Mouse (Mus musculus): ENCODE measurements around the gene Rad51d.

The Rad51d gene

DNA sequence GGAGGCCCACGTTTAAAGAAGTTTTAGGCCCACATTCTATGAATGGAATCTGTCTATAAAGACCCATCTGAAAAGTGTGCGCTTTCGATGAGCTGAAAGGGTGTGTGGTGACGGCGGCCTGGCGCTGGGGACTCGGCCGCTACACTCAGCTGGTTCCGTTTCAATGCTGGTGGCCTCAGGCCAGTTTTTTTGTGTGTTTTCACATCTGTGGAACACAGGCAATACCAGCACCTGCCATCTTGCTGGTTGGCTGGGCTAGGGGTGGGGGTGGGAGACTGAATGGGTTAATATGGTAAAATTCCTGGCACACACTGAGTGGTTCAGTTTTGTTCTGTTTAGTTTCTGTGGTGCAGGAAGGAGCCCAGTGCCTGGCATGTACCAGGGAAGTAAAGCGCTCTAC is 34.4 kb downstream of the Rad51d start:
- 70% methylated on average over 10 of the region's 10 CpGs for WGBS

DNA sequence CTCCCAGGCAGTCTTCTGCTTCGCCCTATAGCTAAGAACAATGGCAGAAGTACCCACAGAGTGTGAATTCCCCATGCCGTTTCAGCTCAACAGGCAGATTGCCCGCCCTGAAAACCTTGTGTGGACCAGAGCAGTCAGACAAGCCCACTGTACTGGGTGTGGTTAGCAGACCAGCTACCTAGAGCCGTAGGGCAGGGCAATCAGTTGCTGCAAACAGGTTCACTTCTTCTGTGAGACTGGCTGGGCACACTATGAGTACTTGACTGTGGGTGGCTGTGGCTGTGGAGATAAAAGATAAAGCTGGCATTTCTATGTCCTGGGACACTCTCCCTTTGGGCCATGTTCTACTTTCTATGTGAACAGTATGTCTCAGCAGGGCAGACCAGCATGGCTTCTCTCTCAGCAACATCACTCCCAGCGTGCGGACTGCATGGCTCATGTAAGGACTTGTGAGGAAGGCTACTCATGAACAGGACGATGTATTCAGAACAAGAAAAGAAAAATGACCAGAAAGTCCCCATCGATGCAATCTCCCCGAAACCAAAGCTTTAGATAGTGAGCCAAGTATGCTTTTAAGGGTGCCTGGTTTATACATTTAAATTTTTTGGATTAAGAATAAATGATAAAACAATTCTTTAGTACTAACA is 35.0 kb downstream of the Rad51d start:
- WGBS, result 81% methylated on average over 9 of the region's 9 CpGs

GRCm38 (mm10) chr11:82854111-82854510 is 36.3 kb downstream of the Rad51d start:
- 85% methylated on average over 6 of the region's 6 CpGs for WGBS

- WGBS, result 90% methylated on average over 7 of the region's 7 CpGs
Observed at GRCm38 (mm10) chr11:82852958-82853357, 37.5 kb downstream of the Rad51d start.

DNA sequence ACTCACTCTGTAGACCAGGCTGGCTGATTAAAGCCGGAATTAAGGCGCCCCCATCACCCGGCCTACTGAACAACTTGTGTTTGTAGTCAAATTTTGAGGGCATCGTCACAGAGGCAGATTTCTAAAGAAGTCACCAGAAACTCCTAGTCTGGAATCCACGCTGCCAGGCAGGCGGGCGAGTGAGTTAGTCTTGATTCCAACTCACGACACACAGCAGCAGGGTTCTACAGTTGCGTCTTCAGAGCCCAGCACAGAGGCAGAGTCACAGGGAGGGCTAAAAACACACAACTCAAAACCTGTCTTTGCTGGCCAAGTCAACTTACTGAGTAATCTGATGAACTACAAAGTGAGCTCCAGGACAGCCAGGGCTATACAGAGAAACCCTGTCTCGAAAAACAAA is 37.9 kb downstream of the Rad51d start:
- WGBS, result 86% methylated on average over 10 of the region's 10 CpGs

DNA sequence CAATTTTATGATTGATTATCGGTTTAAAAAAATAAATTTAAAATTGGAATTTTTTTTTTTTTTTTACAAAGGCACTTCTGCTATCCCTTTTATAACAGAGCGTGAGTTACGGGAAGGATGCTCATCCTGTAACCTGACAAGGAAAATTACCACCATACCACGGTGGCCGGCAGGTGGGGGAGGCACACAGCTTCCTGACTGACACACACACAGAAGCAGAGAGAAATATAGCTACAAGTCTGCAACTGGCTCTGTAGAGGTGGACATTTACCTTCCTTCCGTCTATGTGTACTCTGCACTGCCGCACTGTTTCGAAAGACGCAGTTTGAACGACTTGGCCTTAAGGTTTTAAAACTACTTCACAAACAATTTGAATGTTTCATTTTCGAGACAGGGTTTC is 38.3 kb downstream of the Rad51d start:
- 91% methylated on average over 11 of the region's 11 CpGs for WGBS

DNA sequence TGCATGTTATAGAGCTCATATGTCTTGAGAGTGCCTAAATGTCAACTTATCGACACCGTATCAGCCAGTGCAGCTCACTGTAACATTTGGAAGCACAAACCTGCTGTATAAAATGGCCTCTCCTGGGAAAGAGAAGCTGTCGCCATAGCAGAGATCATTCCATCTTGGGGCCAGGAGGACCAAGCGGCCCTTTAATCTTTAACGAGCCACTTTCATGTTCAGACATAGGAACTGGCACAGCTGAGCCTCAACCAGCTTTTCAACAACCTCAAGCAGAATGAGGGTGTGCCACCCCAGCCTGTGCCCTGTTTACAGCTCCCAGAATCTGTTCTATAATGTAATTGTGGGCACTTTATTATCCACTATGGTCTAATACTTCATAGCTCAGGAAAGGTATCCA is 40.2 kb downstream of the Rad51d start:
- WGBS, result 80% methylated on average over 5 of the region's 5 CpGs

GRCm38 (mm10) chr11:82847571-82848000 is 42.8 kb downstream of the Rad51d start:
- 54% methylated on average over 6 of the region's 6 CpGs for WGBS

- 83% methylated on average over 3 of the region's 3 CpGs for WGBS
Observed at GRCm38 (mm10) chr11:82846938-82847337, 43.5 kb downstream of the Rad51d start.

DNA sequence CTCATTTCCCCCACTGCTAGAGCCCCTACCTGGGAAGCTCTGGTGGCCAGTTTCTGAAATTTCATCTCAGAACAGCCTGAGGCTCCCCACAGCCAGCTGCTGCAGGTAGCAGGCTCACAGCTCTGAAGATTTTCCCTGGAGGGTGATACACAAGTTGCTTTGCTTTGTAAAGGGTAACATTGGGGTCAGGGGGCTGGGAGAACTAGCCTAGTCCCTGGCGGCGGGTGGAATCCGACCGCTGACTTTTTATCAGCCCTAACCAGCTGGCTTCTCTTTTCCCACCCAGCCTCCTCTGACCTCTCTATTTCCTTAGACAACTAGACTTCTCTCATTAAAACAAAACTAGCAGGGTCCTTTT is 44.4 kb downstream of the Rad51d start:
- 66% methylated on average over 4 of the region's 4 CpGs for WGBS

DNA sequence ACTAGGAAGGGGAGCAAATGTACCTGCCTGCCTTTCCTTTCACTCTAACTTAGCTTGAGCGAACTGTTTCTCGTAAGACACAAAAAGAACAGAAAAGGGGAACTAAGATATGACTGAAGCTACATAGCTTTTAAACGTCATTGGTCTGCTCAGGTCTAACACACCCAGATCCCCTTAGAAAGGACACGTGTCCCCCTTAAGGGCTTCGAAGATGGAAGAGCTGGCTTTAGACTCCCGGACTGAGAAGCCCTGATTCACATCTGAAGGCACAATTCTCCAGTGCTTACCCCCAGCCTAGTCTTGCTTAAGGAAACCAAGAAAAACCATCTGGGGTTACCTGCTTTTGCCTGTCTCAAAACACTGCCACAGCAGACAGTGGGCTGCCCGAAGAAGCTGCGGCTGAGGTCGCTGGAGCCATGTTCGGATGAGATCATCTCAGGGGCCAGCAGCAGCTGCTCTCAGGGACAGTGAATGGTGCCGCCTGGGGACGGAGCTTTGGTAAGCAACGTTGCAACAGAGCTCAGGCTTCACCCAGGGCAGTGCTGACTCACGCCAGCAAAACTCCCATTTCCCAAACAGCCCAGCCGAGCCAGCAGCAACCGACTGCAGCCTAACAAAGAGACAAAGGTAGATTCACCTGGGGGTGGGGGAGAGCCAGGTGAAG is 44.9 kb downstream of the Rad51d start:
- 47% methylated on average over 16 of the region's 16 CpGs for WGBS

- WGBS, result 76% methylated on average over 11 of the region's 11 CpGs
Observed at GRCm38 (mm10) chr11:82844771-82845414, 45.5 kb downstream of the Rad51d start.

DNA sequence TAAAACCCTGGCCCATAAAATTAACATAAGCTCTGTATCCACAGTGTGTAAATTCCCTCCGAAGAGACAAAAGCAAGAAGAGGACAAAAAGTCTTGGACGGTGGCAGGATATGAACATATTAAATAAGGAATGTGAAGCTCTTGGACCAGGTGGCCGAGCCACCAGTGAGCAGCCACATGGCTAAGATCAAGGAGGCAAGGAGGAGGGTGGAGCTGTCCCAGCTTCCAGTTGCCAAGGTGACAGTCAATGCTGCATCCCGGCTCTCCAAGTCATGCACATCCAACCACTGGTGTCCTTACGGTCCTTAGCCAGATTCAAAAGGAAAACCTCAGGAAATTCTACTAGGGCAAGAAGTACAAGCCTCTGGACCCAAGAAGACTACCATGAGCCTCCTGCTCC is 51.9 kb downstream of the Rad51d start:
- 30% methylated on average over 5 of the region's 5 CpGs for WGBS

GRCm38 (mm10) chr11:82837848-82838247 is 52.6 kb downstream of the Rad51d start:
- WGBS, result 68% methylated on average over 7 of the region's 7 CpGs

- WGBS, result 67% methylated on average over 7 of the region's 7 CpGs
Observed at GRCm38 (mm10) chr11:82837192-82837591, 53.2 kb downstream of the Rad51d start.

DNA sequence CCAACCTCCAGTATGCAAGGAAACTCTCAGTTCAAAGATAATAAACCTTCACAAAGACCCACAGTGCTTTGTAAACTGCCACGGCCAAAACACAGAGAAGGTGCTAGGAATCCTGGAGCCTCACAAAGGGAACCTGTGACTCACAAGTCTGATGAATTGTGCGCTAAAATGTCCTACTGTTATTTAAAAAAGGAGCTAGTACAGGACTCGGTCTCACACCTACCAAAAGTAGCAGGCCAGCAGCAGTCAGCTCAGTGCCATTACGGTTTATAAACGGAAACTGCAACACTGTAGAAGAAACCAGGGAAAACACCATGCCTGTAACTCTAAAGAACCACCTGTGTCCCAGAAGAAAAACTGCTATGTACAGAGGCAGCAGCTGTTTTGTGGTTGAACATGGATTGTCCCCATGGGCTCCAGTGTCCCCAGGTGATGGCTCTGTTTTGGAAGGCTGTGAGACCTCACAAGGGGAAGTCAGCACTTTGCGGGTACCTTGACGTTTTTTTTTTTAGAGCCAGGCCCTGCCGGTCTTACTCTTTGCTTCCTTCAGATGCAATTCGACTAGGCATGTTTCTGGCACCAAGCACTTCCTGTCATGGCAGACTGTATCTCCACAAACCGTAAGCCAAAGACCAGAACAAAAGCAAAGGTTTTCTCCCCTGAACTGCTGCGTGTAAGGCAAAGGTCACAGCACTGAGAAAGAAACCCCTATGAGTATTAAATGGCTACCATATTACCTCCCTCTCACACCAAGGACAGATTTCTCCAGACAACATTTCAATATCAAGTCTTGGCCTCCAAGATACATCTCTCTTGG is 54.6 kb downstream of the Rad51d start:
- 71% methylated on average over 11 of the region's 11 CpGs for WGBS

DNA sequence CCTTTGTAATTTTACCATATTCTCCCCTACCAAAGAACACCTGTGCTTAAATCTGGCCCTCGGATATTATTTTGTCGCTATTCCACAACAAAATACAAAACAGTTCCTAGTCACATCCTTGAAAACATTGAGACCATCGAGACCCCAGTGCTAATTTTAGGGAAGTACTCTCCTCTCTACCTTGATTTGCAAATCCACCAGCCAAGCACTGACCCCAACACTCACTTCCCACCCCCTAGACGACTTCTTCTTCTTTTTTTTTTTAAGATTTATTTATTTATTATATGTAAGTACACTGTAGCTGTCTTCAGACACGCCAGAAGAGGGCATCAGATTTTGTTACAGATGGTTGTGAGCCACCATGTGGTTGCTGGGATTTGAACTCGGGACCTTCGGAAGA is 56.1 kb downstream of the Rad51d start:
- WGBS, result 83% methylated on average over 7 of the region's 7 CpGs

DNA sequence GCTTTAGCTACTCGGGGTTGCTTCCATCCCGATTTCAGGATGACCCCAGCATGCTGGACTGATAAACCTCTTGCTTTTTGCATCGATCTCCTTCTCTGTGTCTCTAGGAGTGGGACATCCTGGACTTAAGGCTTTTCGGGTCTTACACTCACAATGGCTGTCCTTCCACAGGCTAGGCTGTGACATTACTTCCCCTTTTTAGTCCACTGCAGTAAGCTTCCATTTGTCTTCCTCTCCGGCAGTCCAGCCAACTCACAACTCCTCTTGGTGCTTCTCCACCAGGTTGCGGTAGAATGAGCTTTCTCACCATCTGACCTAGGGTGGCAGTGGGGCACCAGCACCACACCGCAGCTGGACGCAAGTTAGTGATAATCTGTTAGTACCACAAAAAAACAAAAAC is 56.5 kb downstream of the Rad51d start:
- WGBS, result 86% methylated on average over 8 of the region's 8 CpGs

GRCm38 (mm10) chr11:82832402-82832801 is 58.0 kb downstream of the Rad51d start:
- WGBS, result 84% methylated on average over 10 of the region's 10 CpGs

- WGBS, result 14% methylated on average over 10 of the region's 10 CpGs
Observed at GRCm38 (mm10) chr11:82831008-82831893, 59.2 kb downstream of the Rad51d start.
